Mouse (Mus musculus) midbrain, embryonic 15.5 days (tissue): Measurements from ENCODE around the gene Depdc5. TPM values are rescaled to one million over a fixed set of nuclear protein-coding genes. Genes with fewer than 3 reads are reported as not detected.
"Not testable (repeated sequence)": the region's sequence is repeated elsewhere in the genome, so short reads cannot be mapped to it uniquely, and the experiment has no call there.

Experiments
- ATAC-seq: fragments of 200-750 bp; cut with Nextera tagmentation; replicated peaks from 2 replicates; pipeline ENCODE4 v1.8.0; 2017; ENCODE audit warnings: moderate TSS enrichment
- H3K27ac ChIP-seq: fragments of 300-500 bp; sonication (generic); 2 replicates; pipeline ENCODE4 v1.5.1; 2015; ENCODE audit warnings: mild to moderate bottlenecking, inconsistent platforms
- H3K27me3 ChIP-seq: fragments of 300-500 bp; sonication (generic); replicated peaks from 2 replicates; pipeline ENCODE4 v1.6.1; 2015; ENCODE audit warnings: inconsistent platforms
- H3K36me3 ChIP-seq: fragments of 300-500 bp; sonication (generic); replicated peaks from 2 replicates; pipeline ENCODE4 v1.6.1; 2015; ENCODE audit warnings: inconsistent platforms
- H3K4me1 ChIP-seq: fragments of 300-500 bp; sonication (generic); 2 replicates; pipeline ENCODE4 v1.6.1; 2015; ENCODE audit warnings: inconsistent platforms
- H3K4me2 ChIP-seq: fragments of 300-500 bp; sonication (generic); 2 replicates; pipeline ENCODE4 v1.6.1; 2015; ENCODE audit warnings: inconsistent platforms, mild to moderate bottlenecking, moderate library complexity
- H3K4me3 ChIP-seq: fragments of 300-500 bp; sonication (generic); 2 replicates; pipeline ENCODE4 v1.5.1; 2015; ENCODE audit warnings: mild to moderate bottlenecking, inconsistent platforms
- H3K9ac ChIP-seq: fragments of 300-500 bp; sonication (generic); 2 replicates; pipeline ENCODE4 v1.6.1; 2015; ENCODE audit warnings: mild to moderate bottlenecking, inconsistent platforms
- H3K9me3 ChIP-seq: fragments of 300-500 bp; sonication (generic); 2 replicates; pipeline ENCODE4 v1.6.1; 2016; ENCODE audit warnings: inconsistent platforms
- WGBS: fragments of 180-500 bp; shearing (Covaris S2); methylation state at CpG from one replicate; pipeline ENCODE4 v1.1.7; 2015; ENCODE audit warnings: mixed read lengths; 5-methylcytosine and 5-hydroxymethylcytosine counted together
- polyA plus RNA-seq: library from polyadenylated mRNA; unstranded; fragments of >200 nt; fragmentation: Nextera tagmentation; extraction: Ambion mirVana; gene quantifications from 2 replicates; pipeline ENCODE4 v1.2.1, GENCODE M21; 2015

Depdc5 gene
- polyA plus RNA-seq, 1 experiment from 2014 or later = 33.5 TPM

DNA sequence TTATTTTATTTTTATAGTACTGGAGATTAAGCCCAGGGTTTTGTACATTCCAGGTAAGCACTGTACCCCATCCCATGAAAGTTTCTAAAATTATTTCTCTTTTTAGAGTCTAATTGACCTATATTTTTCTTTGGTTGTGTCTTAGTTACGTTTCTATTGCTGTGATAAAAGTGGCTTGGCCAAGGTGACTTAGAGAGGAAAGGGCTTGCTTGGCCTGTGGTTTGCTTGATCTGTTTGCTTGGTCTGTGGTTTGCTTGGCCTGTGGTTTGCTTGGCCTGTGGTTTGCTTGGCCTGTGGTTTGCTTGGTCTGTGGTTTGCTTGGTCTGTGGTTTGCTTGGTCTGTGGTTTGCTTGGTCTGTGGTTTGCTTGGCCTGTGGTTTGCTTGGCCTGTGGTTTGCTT is 177.2 kb downstream of the Depdc5 start:
- H3K4me3 ChIP-seq, H3K36me3 ChIP-seq, ATAC-seq, H3K27ac ChIP-seq, H3K4me2 ChIP-seq, H3K9ac ChIP-seq, H3K9me3 ChIP-seq, H3K27me3 ChIP-seq, H3K4me1 ChIP-seq: not testable (repeated sequence)
- 86% methylated on average over 1 of the region's 1 CpGs for WGBS

DNA sequence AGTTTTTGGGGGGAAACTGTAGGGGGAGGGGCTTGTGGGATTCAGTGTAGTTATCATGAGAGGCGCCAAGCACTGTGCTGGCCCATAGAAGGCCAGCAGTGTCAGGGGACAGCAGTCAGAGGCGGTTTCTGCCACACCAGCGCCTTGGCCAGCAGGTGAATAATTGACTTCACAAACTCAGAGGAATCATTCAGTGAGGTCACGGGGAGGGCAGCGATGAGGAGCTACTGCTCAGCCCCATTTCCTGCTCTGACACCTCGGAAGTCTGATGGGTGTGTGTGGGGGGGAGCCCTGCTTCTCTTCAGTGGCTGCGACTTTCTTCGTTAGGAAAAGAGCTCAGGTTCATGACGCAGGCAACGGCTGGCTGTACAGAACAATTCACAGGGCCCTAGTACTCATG is 179.9 kb downstream of the Depdc5 start:
- no peak for ATAC-seq
- Histone ChIP-seq H3K9me3 (no peaks in the 10 kb centered on the region), H3K4me1 (peaks cover 3% of the 10 kb centered on the region), H3K4me3 (no peak overlapping the region), H3K9ac (no peak overlapping the region), H3K27ac (no peak overlapping the region), H3K4me2 (no peak overlapping the region), H3K27me3 (no peaks in the 10 kb centered on the region), H3K36me3 (no peaks in the 10 kb centered on the region)
- 80% methylated on average over 10 of the region's 10 CpGs for WGBS

Other genes starting within 250 kb of the Depdc5 start
- 106 and 114 TPM in 2 replicates for gene Pisd, start 78.1 kb upstream of the Depdc5 start, polyA plus RNA-seq
- gene Gm20671, start 36.6 kb upstream of the Depdc5 start, polyA plus RNA-seq = not detected in 2 replicates
- 12.4 and 16.4 TPM in 2 replicates for gene Prr14l, start 9.4 kb upstream of the Depdc5 start, polyA plus RNA-seq
- 758 and 760 TPM in 2 replicates for gene Ywhah, start 155.1 kb downstream of the Depdc5 start, polyA plus RNA-seq
- 0.06 and 0.10 TPM in 2 replicates for gene Slc5a1, start 240.5 kb downstream of the Depdc5 start, polyA plus RNA-seq